Mouse (Mus musculus) layer of hippocampus, adult 11-12 months (tissue): ENCODE data around the gene Galnt3.
A peak's percentile ranks its signal among the peaks of the same experiment; 100 is the strongest.

Experiments
- DNase-seq: peaks from one replicate; pipeline ENCODE4 v3.0.0; 2022; ENCODE audit warnings: low spot score

The Galnt3 gene

GRCm38 (mm10) chr2:66124591-66125271, at the start of gene Galnt3:
Gene Galnt3, minus strand, starts transcription at chr2:66124994.
- DNase-seq = peak; percentile 27

GRCm38 (mm10) chr2:66173134-66173533, 48.3 kb upstream of the Galnt3 start:
- peak; percentile 79 for DNase-seq

- no peak for DNase-seq
These were observed 46.8 kb upstream of the Galnt3 start for GRCm38 (mm10) chr2:66171643-66172042.

- DNase-seq = no peak
These were observed 45.9 kb upstream of the Galnt3 start for GRCm38 (mm10) chr2:66170721-66171120.

GRCm38 (mm10) chr2:66165025-66165424, 40.2 kb upstream of the Galnt3 start:
- no peak for DNase-seq

GRCm38 (mm10) chr2:66158140-66158915, 33.5 kb upstream of the Galnt3 start:
- DNase-seq = no peak

GRCm38 (mm10) chr2:66151436-66151835, 26.6 kb upstream of the Galnt3 start:
- no peak for DNase-seq

GRCm38 (mm10) chr2:66150531-66150930, 25.7 kb upstream of the Galnt3 start:
- DNase-seq = no peak

GRCm38 (mm10) chr2:66148654-66149230, 23.9 kb upstream of the Galnt3 start:
- DNase-seq = no peak

- DNase-seq = peak; percentile 33
These were observed 21.7 kb upstream of the Galnt3 start for GRCm38 (mm10) chr2:66146473-66146872.

GRCm38 (mm10) chr2:66144770-66145169, 20.0 kb upstream of the Galnt3 start:
- no peak for DNase-seq

- no peak for DNase-seq
These were observed 18.5 kb upstream of the Galnt3 start for GRCm38 (mm10) chr2:66143284-66143683.

GRCm38 (mm10) chr2:66142711-66143110, 17.9 kb upstream of the Galnt3 start:
- DNase-seq = no peak

GRCm38 (mm10) chr2:66142268-66142667, 17.5 kb upstream of the Galnt3 start:
- no peak for DNase-seq

- no peak for DNase-seq
These were observed 15.5 kb upstream of the Galnt3 start for GRCm38 (mm10) chr2:66140246-66140645.

- no peak for DNase-seq
These were observed 7.2 kb upstream of the Galnt3 start for GRCm38 (mm10) chr2:66131862-66132544.

- no peak for DNase-seq
These were observed 4.1 kb upstream of the Galnt3 start for GRCm38 (mm10) chr2:66128941-66129340.

GRCm38 (mm10) chr2:66127541-66127940, 2.7 kb upstream of the Galnt3 start:
- no peak for DNase-seq

- no peak for DNase-seq
These were observed 2.1 kb upstream of the Galnt3 start for GRCm38 (mm10) chr2:66126936-66127335.

GRCm38 (mm10) chr2:66123756-66124589, 821 bp downstream of the Galnt3 start:
- no peak for DNase-seq

- DNase-seq = no peak
These were observed 7.1 kb downstream of the Galnt3 start for GRCm38 (mm10) chr2:66117686-66118085.
